Mouse (Mus musculus) midbrain, embryonic 14.5 days (tissue): ENCODE measurements around the gene Ttll7. TPM values are rescaled to one million over a fixed set of nuclear protein-coding genes. Genes with fewer than 3 reads are reported as not detected.

ENCODE experiments used
- ATAC-seq: fragments of 200-750 bp; cut with Nextera tagmentation; 2 replicates; pipeline ENCODE4 v1.8.0; 2017; ENCODE audit warnings: moderate number of reproducible peaks, moderate library complexity; ENCODE audit not compliant: low FRiP score, low TSS enrichment
- DNase-seq: peaks from one replicate; pipeline ENCODE4 v3.0.0-alpha.2; 2015
- H3K27ac ChIP-seq: fragments of 300-500 bp; sonication (generic); replicated peaks from 2 replicates; pipeline ENCODE4 v1.5.1; 2014; ENCODE audit warnings: mild to moderate bottlenecking, low read depth, low read length, moderate library complexity
- H3K27me3 ChIP-seq: fragments of 300-500 bp; sonication (generic); 2 replicates; pipeline ENCODE4 v1.6.1; 2014; ENCODE audit warnings: low read length, control low read depth, mixed read lengths; ENCODE audit not compliant: control insufficient read depth, insufficient read depth
- H3K36me3 ChIP-seq: fragments of 300-500 bp; sonication (generic); 2 replicates; pipeline ENCODE4 v1.6.1; 2014; ENCODE audit warnings: low read length, control low read depth; ENCODE audit not compliant: control insufficient read depth, insufficient read depth
- H3K4me1 ChIP-seq: fragments of 300-500 bp; sonication (generic); 2 replicates; pipeline ENCODE4 v1.6.1; 2014; ENCODE audit warnings: mild to moderate bottlenecking, antibody characterized with exemption, low read length, control low read depth; ENCODE audit not compliant: control insufficient read depth, insufficient read depth
- H3K4me2 ChIP-seq: fragments of 300-500 bp; sonication (generic); 2 replicates; pipeline ENCODE4 v1.6.1; 2014; ENCODE audit warnings: mild to moderate bottlenecking, low read length, moderate library complexity
- H3K4me3 ChIP-seq: fragments of 300-500 bp; sonication (generic); replicated peaks from 2 replicates; pipeline ENCODE4 v1.5.1; 2014; ENCODE audit warnings: low read depth, low read length
- H3K9ac ChIP-seq: fragments of 300-500 bp; sonication (generic); replicated peaks from 2 replicates; pipeline ENCODE4 v1.6.1; 2014; ENCODE audit warnings: mild to moderate bottlenecking, low read length, moderate library complexity
- H3K9me3 ChIP-seq: fragments of 300-500 bp; sonication (generic); 2 replicates; pipeline ENCODE4 v1.6.1; 2016; ENCODE audit warnings: low read length, control low read depth, mixed read lengths; ENCODE audit not compliant: control insufficient read depth
- WGBS: fragments of 180-500 bp; shearing (Covaris S2); extraction: QIAGEN DNeasy Blood & Tissue Kit; methylation state at CpG from one replicate; pipeline ENCODE4 v1.1.7; 2014; 5-methylcytosine and 5-hydroxymethylcytosine counted together
- polyA plus RNA-seq: library from polyadenylated mRNA; unstranded; fragments of >200 nt; fragmentation: Nextera tagmentation; extraction: Ambion mirVana; gene quantifications from 2 replicates; pipeline ENCODE4 v1.2.1, GENCODE M21; 2014

Gene Ttll7
- 8.4 and 10.2 TPM in 2 replicates for polyA plus RNA-seq

DNA sequence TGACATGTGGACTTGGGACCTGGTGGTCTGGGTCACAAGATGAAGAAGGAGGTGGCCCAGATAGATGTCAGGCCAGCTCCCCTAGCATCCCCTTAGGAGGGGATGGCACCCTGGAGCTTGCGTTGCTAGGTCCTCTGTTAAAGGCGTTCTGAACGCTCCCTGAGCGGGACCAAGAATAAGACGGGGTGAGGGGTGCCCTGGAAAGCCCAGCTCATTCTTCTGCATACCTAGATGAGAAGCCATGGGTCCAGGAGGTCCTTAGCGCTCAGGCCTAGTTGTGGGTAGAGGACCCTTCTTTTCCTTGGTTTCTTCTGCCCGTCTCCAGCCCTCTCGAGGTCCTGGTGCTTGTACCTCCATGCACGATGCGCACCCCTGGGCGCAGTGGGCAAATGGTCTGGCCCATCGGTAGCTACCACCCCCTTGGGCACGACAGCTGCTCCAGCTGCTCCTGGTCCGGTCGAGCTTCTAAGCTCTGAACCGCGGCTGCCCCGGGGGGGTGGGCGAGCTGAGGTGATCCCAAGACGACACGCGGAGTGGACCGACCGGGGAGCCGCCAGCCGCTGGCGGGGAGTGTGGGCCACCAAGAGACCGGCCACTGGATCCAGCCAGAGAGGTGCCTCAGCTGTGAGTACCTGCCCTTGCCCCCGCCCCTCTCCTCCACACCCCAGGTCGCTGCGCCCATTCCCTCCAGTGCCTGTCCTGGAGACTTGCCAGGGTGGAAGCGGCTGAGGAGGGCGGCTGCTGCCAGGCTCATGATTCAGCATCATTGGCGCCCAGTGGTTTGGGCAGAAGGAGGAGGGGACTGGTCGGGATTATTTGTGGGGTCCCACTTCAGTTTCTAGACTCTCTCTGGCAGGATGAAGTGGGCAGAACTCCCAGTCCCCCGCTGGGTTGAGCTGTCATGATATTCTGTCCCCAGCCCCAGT lies at the start of gene Ttll7:
Gene Ttll7, plus strand, starts transcription at position 402 of the 926 bp plus-strand sequence.
- Histone ChIP-seq H3K9ac (peak within 1 kb of the TSS; percentile 77), H3K4me2 (peak within 1 kb of the TSS; percentile 71), H3K4me1 (peaks cover 17% of the 10 kb centered on the region), H3K9me3 (no peaks in the 10 kb centered on the region), H3K36me3 (no peaks in the 10 kb centered on the region), H3K27me3 (no peaks in the 10 kb centered on the region), H3K4me3 (peak within 1 kb of the TSS; percentile 65), H3K27ac (peak within 1 kb of the TSS; percentile 84)
- DNase-seq (peak; percentile 91), ATAC-seq (peak; percentile 95)
- under 1% methylated on average over 36 of the region's 36 CpGs for WGBS

DNA sequence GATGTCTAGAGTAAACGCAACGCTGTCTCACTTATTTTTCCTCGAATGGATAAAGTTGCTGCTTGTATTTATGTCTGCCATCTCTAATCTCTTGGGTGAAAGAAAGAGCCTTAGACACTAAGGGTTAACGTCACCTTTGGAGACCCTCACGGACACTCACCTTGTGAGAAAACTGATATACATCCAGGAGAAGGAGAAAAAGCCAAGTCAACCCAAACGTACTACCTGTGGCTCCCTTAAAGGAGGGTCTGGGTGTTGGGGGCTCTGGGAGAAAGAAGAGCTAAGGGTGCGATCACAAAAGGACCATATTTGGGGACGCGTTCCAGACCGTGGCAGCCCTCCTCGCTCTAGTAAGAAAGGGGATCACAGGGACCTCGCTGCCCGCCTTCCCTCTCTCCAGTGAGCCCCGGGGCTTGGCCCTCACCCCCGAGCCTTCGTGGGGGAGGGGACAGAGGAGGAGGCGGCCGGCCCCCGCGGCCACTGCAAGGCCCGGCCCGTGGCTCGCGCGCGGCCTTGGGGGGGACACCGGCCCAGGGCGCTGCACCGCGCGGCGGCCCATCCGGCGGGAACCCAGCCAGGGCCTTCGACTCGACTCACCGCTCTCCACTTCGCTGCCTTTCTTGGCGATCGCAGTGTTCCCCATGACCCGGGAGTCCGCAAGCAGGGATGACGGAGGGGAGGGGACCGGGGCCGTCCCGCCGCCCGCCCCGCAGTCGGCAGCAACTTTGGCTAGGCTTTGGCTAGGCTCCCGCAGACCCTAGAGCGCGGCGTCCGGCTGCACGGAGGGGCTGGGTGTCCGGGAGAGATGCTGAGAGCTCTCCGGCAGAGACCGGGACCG lies 39.9 kb upstream of the Ttll7 start:
- peak; percentile 68 for DNase-seq
- peak; percentile 79 for ATAC-seq
- WGBS = 1% methylated on average over 60 of the region's 60 CpGs

DNA sequence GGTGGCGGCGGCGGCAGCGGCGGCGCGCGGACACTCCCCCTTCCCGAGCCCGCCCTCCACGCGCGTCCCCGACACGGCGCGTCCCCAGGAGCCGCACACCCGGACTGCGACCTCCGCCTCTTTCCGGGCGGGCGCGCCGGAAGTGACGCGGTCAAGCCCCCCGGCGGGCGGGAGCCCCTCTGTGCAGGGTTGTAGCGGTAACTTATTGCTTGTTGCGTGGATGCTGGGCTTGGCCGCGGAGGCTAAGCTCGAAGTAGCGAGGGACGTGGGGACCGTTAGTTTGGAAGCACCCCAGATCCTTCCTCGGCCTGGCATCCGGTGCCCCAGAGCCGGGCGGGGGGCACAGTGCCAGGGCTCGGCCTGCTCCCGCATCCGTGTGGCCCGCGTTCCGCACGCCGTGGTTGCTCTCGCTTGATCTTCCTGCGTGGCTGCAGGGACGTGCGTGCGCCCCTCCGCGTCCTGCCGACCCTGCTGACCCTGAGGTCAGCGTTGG lies 39.2 kb upstream of the Ttll7 start, which contains the start of gene Prkacb:
Gene Prkacb, minus strand, starts transcription at position 90 of the 493 bp plus-strand sequence.
- H3K27me3 ChIP-seq = no peaks in the 10 kb centered on the region
- DNase-seq = peak; percentile 96
- no peaks in the 10 kb centered on the region for H3K9me3 ChIP-seq
- peaks cover 18% of the 10 kb centered on the region for H3K4me1 ChIP-seq
- H3K27ac ChIP-seq = peak within 1 kb of the TSS; percentile 96
- WGBS = 1% methylated on average over 39 of the region's 60 CpGs
- peak within 1 kb of the TSS; percentile 84 for H3K4me2 ChIP-seq
- H3K36me3 ChIP-seq = no peaks in the 10 kb centered on the region
- H3K9ac ChIP-seq = peak within 1 kb of the TSS; percentile 93
- ATAC-seq = peak; percentile 98
- peak within 1 kb of the TSS; percentile 97 for H3K4me3 ChIP-seq

More for the DNA sequence above, 39.9 kb upstream of the Ttll7 start:
- no peaks in the 10 kb centered on the region for H3K27me3 ChIP-seq
- H3K4me3 ChIP-seq = peak overlapping the region; percentile 97
- no peaks in the 10 kb centered on the region for H3K9me3 ChIP-seq
- H3K4me1 ChIP-seq = peaks cover 18% of the 10 kb centered on the region
- peak overlapping the region; percentile 93 for H3K9ac ChIP-seq
- no peaks in the 10 kb centered on the region for H3K36me3 ChIP-seq
- peak overlapping the region; percentile 84 for H3K4me2 ChIP-seq
- peak overlapping the region; percentile 96 for H3K27ac ChIP-seq

DNA sequence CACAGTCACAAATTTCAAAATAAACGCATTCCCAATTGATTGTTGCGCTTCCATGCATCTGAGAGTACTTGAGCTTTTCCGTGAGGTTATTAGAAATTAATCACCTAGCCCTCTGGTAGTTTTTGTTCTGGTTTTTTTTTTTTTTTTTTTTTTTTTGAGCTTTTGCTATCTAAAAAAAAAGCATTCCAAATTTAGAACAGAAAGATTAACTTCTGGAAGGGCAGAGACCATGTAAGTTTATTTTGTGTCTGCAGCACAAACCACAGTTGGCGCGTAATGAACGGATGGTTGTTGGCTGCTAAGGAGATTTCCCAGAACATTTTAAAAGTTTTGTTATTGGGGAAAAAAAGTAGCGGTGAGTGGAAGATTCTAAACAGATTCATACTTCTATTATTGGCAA lies 38.5 kb upstream of the Ttll7 start:
- Histone ChIP-seq H3K4me1 (peaks cover 18% of the 10 kb centered on the region), H3K9me3 (no peaks in the 10 kb centered on the region), H3K9ac (peak overlapping the region; percentile 93; the same call in 1 of the 2 replicates), H3K4me2 (peak overlapping the region; percentile 84), H3K4me3 (peak overlapping the region; percentile 97), H3K27ac (peak overlapping the region; percentile 96), H3K27me3 (no peaks in the 10 kb centered on the region), H3K36me3 (no peaks in the 10 kb centered on the region)
- DNase-seq (no peak), ATAC-seq (no peak)
- WGBS = 68% methylated on average over 7 of the region's 7 CpGs

DNA sequence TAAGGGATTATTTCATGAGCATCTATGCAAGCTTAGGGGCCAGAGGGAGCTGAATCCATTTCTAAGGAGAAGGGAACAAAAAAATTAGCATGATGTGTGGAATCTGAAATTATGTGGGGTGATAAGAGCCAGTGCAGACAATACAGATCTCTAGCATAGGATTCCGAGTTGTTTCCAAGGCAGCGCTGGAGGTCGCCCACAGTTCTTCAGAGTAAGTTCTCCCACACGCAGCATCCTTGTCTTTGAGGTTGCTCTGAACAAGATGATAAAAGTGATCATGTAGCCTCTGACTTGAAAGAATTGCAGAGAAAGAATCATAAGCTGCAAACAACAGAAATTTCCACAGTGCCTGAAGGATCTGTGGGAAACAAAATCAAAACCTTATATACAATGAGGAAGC lies 31.4 kb upstream of the Ttll7 start:
- Histone ChIP-seq H3K4me1 (no peaks in the 10 kb centered on the region), H3K9ac (no peak overlapping the region), H3K4me2 (no peak overlapping the region), H3K27me3 (no peaks in the 10 kb centered on the region), H3K36me3 (no peaks in the 10 kb centered on the region), H3K9me3 (no peaks in the 10 kb centered on the region), H3K4me3 (no peak overlapping the region), H3K27ac (no peak overlapping the region)
- WGBS = 87% methylated on average over 4 of the region's 4 CpGs
- ATAC-seq = no peak
- DNase-seq = no peak

DNA sequence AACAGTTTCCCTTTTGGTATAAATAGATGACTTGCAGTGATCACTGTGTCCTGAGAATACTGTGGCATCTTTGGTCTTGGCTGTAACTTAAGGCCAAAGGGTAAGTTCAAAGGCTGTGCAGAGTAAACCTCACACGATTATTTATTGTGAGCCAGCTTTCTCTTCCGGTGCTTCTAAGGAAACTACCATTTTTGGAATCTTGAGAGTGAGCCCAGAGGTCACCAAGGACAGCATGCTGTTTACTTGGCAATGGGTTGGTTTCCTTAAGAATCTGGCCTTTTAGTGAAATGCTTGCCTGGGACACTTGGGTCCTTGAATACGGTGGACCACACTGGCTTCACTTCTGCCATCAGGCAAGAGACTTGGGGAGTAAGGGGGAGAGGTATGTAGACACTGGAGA lies 9.4 kb upstream of the Ttll7 start:
- no peaks in the 10 kb centered on the region for H3K27me3 ChIP-seq
- no peaks in the 10 kb centered on the region for H3K36me3 ChIP-seq
- ATAC-seq (no peak), DNase-seq (no peak)
- 79% methylated on average over 3 of the region's 3 CpGs for WGBS
- no peak overlapping the region for H3K27ac ChIP-seq
- no peaks in the 10 kb centered on the region for H3K4me1 ChIP-seq
- no peak overlapping the region for H3K4me2 ChIP-seq
- no peak overlapping the region for H3K4me3 ChIP-seq
- no peak overlapping the region for H3K9ac ChIP-seq
- H3K9me3 ChIP-seq = no peaks in the 10 kb centered on the region

DNA sequence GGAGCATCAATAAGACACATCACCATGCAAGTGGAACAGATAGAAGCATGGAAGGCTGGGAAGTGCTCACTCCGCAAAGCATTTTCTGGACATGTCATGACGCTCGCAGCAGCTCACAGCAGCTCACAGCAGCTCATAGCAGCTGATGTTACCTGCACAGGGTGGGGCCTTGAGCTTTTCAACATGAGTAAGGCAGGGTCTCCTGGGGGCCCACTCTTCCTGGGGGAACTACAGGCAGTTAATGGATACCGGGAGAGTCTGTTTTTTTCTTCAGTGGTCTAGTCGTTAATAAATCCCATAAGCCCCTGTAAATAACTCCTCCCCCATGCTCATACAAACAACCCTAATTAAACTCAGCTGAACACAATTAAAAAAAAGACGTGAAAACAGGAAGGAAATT lies 8.7 kb upstream of the Ttll7 start:
- 72% methylated on average over 6 of the region's 6 CpGs for WGBS
- Histone ChIP-seq H3K4me2 (no peak overlapping the region), H3K27me3 (no peaks in the 10 kb centered on the region), H3K27ac (no peak overlapping the region), H3K4me1 (no peaks in the 10 kb centered on the region), H3K9me3 (no peaks in the 10 kb centered on the region), H3K9ac (no peak overlapping the region), H3K36me3 (no peaks in the 10 kb centered on the region), H3K4me3 (no peak overlapping the region)
- no peak for DNase-seq
- ATAC-seq = no peak

DNA sequence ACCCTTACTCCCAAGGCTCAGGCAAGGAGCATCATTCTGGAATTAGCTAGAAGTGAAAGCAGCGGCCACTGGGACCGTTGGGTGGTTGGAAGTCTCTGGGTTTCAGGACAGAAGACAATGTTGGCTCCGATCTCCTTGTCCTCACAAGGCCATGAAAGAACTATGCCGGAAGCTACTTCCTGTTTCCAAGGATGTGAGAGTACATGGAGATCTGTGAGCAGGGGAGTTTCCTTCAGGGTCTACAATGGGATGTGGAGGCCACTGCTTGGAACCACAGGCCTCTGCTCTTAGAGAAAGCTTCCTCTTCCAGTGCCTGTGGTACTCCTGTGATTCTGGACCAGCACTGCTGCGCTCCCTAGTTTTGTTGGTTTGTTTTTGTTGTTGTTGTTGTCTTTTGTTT lies 5.9 kb upstream of the Ttll7 start:
- Histone ChIP-seq H3K36me3 (no peaks in the 10 kb centered on the region), H3K9me3 (no peaks in the 10 kb centered on the region), H3K4me2 (no peak overlapping the region), H3K9ac (no peak overlapping the region), H3K27ac (no peak overlapping the region), H3K4me3 (no peak overlapping the region), H3K27me3 (no peaks in the 10 kb centered on the region), H3K4me1 (no peaks in the 10 kb centered on the region)
- 92% methylated on average over 5 of the region's 5 CpGs for WGBS
- DNase-seq (no peak), ATAC-seq (no peak)
